9 mouse cellular contexts compared by ENCODE assay signal in the genomic region with DNA sequence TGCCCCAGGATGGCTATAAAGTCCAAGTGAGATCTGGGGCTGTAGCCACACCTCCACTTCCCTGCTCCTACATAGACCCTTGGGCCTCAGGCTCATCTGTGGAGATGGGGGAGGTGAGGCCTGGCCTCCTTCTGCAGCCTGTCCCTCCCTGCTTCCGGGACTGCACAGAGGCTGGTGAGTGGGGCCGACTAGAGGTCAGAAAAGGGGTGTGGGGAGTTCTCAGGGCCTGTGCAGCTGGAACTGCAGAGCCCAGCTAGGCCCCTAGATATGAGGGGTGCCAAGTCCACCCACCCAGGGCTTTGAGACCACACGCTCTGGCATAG. TPM values are rescaled to one million over a fixed set of nuclear protein-coding genes. Genes with fewer than 3 reads are reported as not detected.
DNase-seq lines count a peak whose midpoint lies in the region; ATAC-seq lines count a peak whose summit lies in the region.
"Had no signal": no experiment of that assay in that cellular context is flagged by ENCODE, and none has a peak within 500 bp of the region (broad histone marks: within the 10 kb centered on the region; RNA-seq: fewer than 3 reads in every experiment).

No protein-coding gene starts in this region.

- peak; percentile 62; the same call in 1 of the 2 replicates for ATAC-seq in heart, embryonic 11.5 days (replicated peaks; ENCODE audit: insufficient number of reproducible peaks, low FRiP score, low TSS enrichment)
- ATAC-seq in neural tube, embryonic 12.5 days (ENCODE audit: low FRiP score, low read depth) = peak; percentile 85
- no peak for ATAC-seq in inflammation-experienced regulatory T-cells, adult 6 months

- H3K36me3 ChIP-seq in heart, embryonic 11.5 days (ENCODE audit: control insufficient read depth, insufficient read depth, low read length) = peaks cover 6% of the 10 kb centered on the region
- peaks cover 24% of the 10 kb centered on the region for H3K36me3 ChIP-seq in neural tube, embryonic 12.5 days

- H3K4me3 ChIP-seq in heart, embryonic 11.5 days (ENCODE audit: low read depth, low read length) = no peak overlapping the region
- no peak overlapping the region for H3K4me3 ChIP-seq in neural tube, embryonic 12.5 days
- H3K4me3 ChIP-seq: megakaryocyte, embryonic 14.5 days had no signal

- H3K27me3 ChIP-seq in heart, embryonic 11.5 days (ENCODE audit: control insufficient read depth, insufficient read depth, low read length) = no peaks in the 10 kb centered on the region
- H3K27me3 ChIP-seq in neural tube, embryonic 12.5 days (replicated peaks) = no peaks in the 10 kb centered on the region
- H3K27me3 ChIP-seq: megakaryocyte, embryonic 14.5 days had no signal

- no peak overlapping the region; the same call in 1 of the 2 replicates for H3K9ac ChIP-seq in heart, embryonic 11.5 days (ENCODE audit: low read depth, low read length)
- H3K9ac ChIP-seq in neural tube, embryonic 12.5 days = no peak overlapping the region

- H3K27ac ChIP-seq in heart, embryonic 11.5 days (ENCODE audit: low read depth, low read length) = peak overlapping the region; percentile 63
- peak overlapping the region; percentile 71 for H3K27ac ChIP-seq in neural tube, embryonic 12.5 days

- H3K9me3 ChIP-seq in heart, embryonic 11.5 days (replicated peaks; ENCODE audit: control insufficient read depth, low read length) = no peaks in the 10 kb centered on the region
- no peaks in the 10 kb centered on the region for H3K9me3 ChIP-seq in neural tube, embryonic 12.5 days
- H3K9me3 ChIP-seq: megakaryocyte, embryonic 14.5 days had no signal

- 30% methylated on average over 3 of the region's 3 CpGs for WGBS in heart, embryonic 11.5 days (ENCODE audit: insufficient replicate concordance)
- 40% methylated on average over 3 of the region's 3 CpGs for WGBS in neural tube, embryonic 12.5 days

- DNase-seq in ovary, postnatal 14 days (ENCODE audit: low spot score) = peak; percentile 10
- no peak for DNase-seq in ovary, adult 18-20 months (ENCODE audit: low spot score)
- DNase-seq in kidney, postnatal 36 days = peak; percentile 54 to 58
- no peak for DNase-seq in cerebellum, adult 18-20 months
- DNase-seq in left cerebral cortex, adult 9 months (ENCODE audit: low spot score in 2 of 2) = no peak

- H3K4me2 ChIP-seq in heart, embryonic 11.5 days = no peak overlapping the region
- H3K4me2 ChIP-seq in neural tube, embryonic 12.5 days (replicated peaks) = peak overlapping the region; percentile 35

- peaks cover 27% of the 10 kb centered on the region for H3K4me1 ChIP-seq in heart, embryonic 11.5 days (ENCODE audit: control insufficient read depth, insufficient read depth, low read length)
- H3K4me1 ChIP-seq in neural tube, embryonic 12.5 days = peaks cover 24% of the 10 kb centered on the region

RNA-seq across cellular contexts. Expression of a gene that starts 21.5 kb away (rescaled TPM):
- 2.5 and 3.0 TPM in 2 replicates for polyA plus RNA-seq in heart, embryonic 11.5 days (2014; fragmentation: Nextera tagmentation; extraction: Ambion mirVana)
- polyA plus RNA-seq in neural tube, embryonic 12.5 days (2016; fragmentation: Nextera tagmentation; extraction: Ambion mirVana) = 17.1 and 17.8 TPM in 2 replicates
- polyA plus RNA-seq in inflammation-experienced regulatory T-cells, adult 6 months (2017; shearing (Covaris generic)) = under 1 TPM; 0.21 to 0.50 (median 0.38) TPM

RNA-seq across cellular contexts. Expression of a gene that starts 30.8 kb away (rescaled TPM):
- 23.4 and 24.6 TPM in 2 replicates for polyA plus RNA-seq in heart, embryonic 11.5 days (2014; fragmentation: Nextera tagmentation; extraction: Ambion mirVana)
- polyA plus RNA-seq in neural tube, embryonic 12.5 days (2016; fragmentation: Nextera tagmentation; extraction: Ambion mirVana) = 23.1 and 23.9 TPM in 2 replicates
- 10 to 100 TPM; 27.9 to 36.4 (median 32.7) TPM for polyA plus RNA-seq in inflammation-experienced regulatory T-cells, adult 6 months (2017; shearing (Covaris generic))

RNA-seq across cellular contexts. Expression of a gene that starts 43.2 kb away (rescaled TPM):
- 16.5 and 21.0 TPM in 2 replicates for polyA plus RNA-seq in heart, embryonic 11.5 days (2014; fragmentation: Nextera tagmentation; extraction: Ambion mirVana)
- polyA plus RNA-seq in neural tube, embryonic 12.5 days (2016; fragmentation: Nextera tagmentation; extraction: Ambion mirVana) = 16.7 and 18.4 TPM in 2 replicates
- polyA plus RNA-seq in inflammation-experienced regulatory T-cells, adult 6 months (2017; shearing (Covaris generic)) = 10 to 100 TPM in 2 of 3 experiments, 1 to 10 TPM in 1; 4.0 to 15.3 (median 11.7) TPM

RNA-seq across cellular contexts. Expression of a gene that starts 45.8 kb away (rescaled TPM):
- polyA plus RNA-seq in heart, embryonic 11.5 days (2014; fragmentation: Nextera tagmentation; extraction: Ambion mirVana) = 12.7 and 16.8 TPM in 2 replicates
- polyA plus RNA-seq in neural tube, embryonic 12.5 days (2016; fragmentation: Nextera tagmentation; extraction: Ambion mirVana) = 9.9 and 14.5 TPM in 2 replicates
- 1 to 10 TPM; 1.3 to 2.5 (median 2.2) TPM for polyA plus RNA-seq in inflammation-experienced regulatory T-cells, adult 6 months (2017; shearing (Covaris generic))

Comparison
In these comparisons a context has a peak if more than half of its experiments do, and no peak if none do; other contexts are left out.
1. DNase-seq: peak in ovary, postnatal 14 days (single experiment) and kidney, postnatal 36 days (2 of 2); none in ovary, adult 18-20 months (single experiment), cerebellum, adult 18-20 months (0 of 2) and left cerebral cortex, adult 9 months (0 of 2).